Mouse (Mus musculus): Measurements from ENCODE around the gene Hipk1.
"Not testable (repeated sequence)": the region's sequence is repeated elsewhere in the genome, so short reads cannot be mapped to it uniquely, and the experiment has no call there.

Gene Hipk1

GRCm38 (mm10) chr3:103791230-103792110, at the start of gene Hipk1:
TSS of gene Hipk1 (minus strand) at chr3:103791563.
- peak; percentile 94 to 96 for DNase-seq (ENCODE audit: low spot score in 2 of 2)

GRCm38 (mm10) chr3:103840946-103841345, 49.6 kb upstream of the Hipk1 start:
- DNase-seq (ENCODE audit: low spot score in 2 of 2), result not testable (repeated sequence)

GRCm38 (mm10) chr3:103840195-103840594, 48.8 kb upstream of the Hipk1 start:
- DNase-seq (ENCODE audit: low spot score in 2 of 2), result not testable (repeated sequence)

GRCm38 (mm10) chr3:103839711-103840110, 48.3 kb upstream of the Hipk1 start:
- no peak for DNase-seq (ENCODE audit: low spot score in 2 of 2)

GRCm38 (mm10) chr3:103836453-103836852, 45.1 kb upstream of the Hipk1 start:
- no peak for DNase-seq (ENCODE audit: low spot score in 2 of 2)

GRCm38 (mm10) chr3:103835951-103836310, 44.6 kb upstream of the Hipk1 start:
- no peak for DNase-seq (ENCODE audit: low spot score in 2 of 2)

GRCm38 (mm10) chr3:103835272-103835950, 44.0 kb upstream of the Hipk1 start:
- no peak for DNase-seq (ENCODE audit: low spot score in 2 of 2)

- no peak for DNase-seq (ENCODE audit: low spot score in 2 of 2)
Observed at GRCm38 (mm10) chr3:103834001-103834400, 42.6 kb upstream of the Hipk1 start.

GRCm38 (mm10) chr3:103832426-103832825, 41.1 kb upstream of the Hipk1 start, which contains the start of gene Bcl2l15:
TSS of gene Bcl2l15 (plus strand) at chr3:103832601.
- no peak for DNase-seq (ENCODE audit: low spot score in 2 of 2)

GRCm38 (mm10) chr3:103831146-103831545, 39.8 kb upstream of the Hipk1 start:
- no peak for DNase-seq (ENCODE audit: low spot score in 2 of 2)

GRCm38 (mm10) chr3:103830681-103831080, 39.3 kb upstream of the Hipk1 start:
- DNase-seq (ENCODE audit: low spot score in 2 of 2), result not testable (repeated sequence)

- DNase-seq (ENCODE audit: low spot score in 2 of 2), result no peak
Observed at GRCm38 (mm10) chr3:103829036-103829435, 37.7 kb upstream of the Hipk1 start.

GRCm38 (mm10) chr3:103827548-103827947, 36.2 kb upstream of the Hipk1 start:
- no peak for DNase-seq (ENCODE audit: low spot score in 2 of 2)

- DNase-seq (ENCODE audit: low spot score in 2 of 2), result no peak
Observed at GRCm38 (mm10) chr3:103810967-103811366, 19.6 kb upstream of the Hipk1 start.

- DNase-seq (ENCODE audit: low spot score in 2 of 2), result no peak
Observed at GRCm38 (mm10) chr3:103809799-103810150, 18.4 kb upstream of the Hipk1 start.

- DNase-seq (ENCODE audit: low spot score in 2 of 2), result peak; percentile 84 to 87
Observed at GRCm38 (mm10) chr3:103808891-103809798, 17.8 kb upstream of the Hipk1 start, which contains the start of the genes Dclre1b, Ap4b1 and Gm43064. TSS of gene Dclre1b (minus strand) at chr3:103809444. TSS of gene Ap4b1 (plus strand) at chr3:103809520. TSS of gene Gm43064 (plus strand) at chr3:103809573.

- no peak for DNase-seq (ENCODE audit: low spot score in 2 of 2)
Observed at GRCm38 (mm10) chr3:103805671-103806070, 14.3 kb upstream of the Hipk1 start.

- no peak for DNase-seq (ENCODE audit: low spot score in 2 of 2)
Observed at GRCm38 (mm10) chr3:103802861-103803260, 11.5 kb upstream of the Hipk1 start.

GRCm38 (mm10) chr3:103801631-103802531, 10.5 kb upstream of the Hipk1 start:
- peak; percentile 39 to 51 for DNase-seq (ENCODE audit: low spot score in 2 of 2)

- DNase-seq (ENCODE audit: low spot score in 2 of 2), result no peak
Observed at GRCm38 (mm10) chr3:103799507-103799906, 8.1 kb upstream of the Hipk1 start.

GRCm38 (mm10) chr3:103796389-103796788, 5.0 kb upstream of the Hipk1 start:
- DNase-seq (ENCODE audit: low spot score in 2 of 2), result no peak
